Mouse (Mus musculus) hindbrain, postnatal 0 days (tissue): ENCODE data around the gene Awat1. TPM values are rescaled to one million over a fixed set of nuclear protein-coding genes. Genes with fewer than 3 reads are reported as not detected.

ENCODE experiments used
- ATAC-seq: fragments of 200-750 bp; cut with Nextera tagmentation; 2 replicates; pipeline ENCODE4 v1.8.0; 2017; ENCODE audit warnings: mild to moderate bottlenecking, moderate TSS enrichment, moderate library complexity
- DNase-seq: peaks from one replicate; pipeline ENCODE4 v3.0.0-alpha.2; 2015; ENCODE audit warnings: low spot score
- H3K27ac ChIP-seq: fragments of 300-500 bp; sonication (generic); 2 replicates; pipeline ENCODE4 v1.5.1; 2014; ENCODE audit warnings: mild to moderate bottlenecking
- H3K27me3 ChIP-seq: fragments of 300-500 bp; sonication (generic); 2 replicates; pipeline ENCODE4 v1.6.1; 2014; ENCODE audit warnings: low read length, mixed read lengths; ENCODE audit not compliant: insufficient read depth
- H3K36me3 ChIP-seq: fragments of 300-500 bp; sonication (generic); 2 replicates; pipeline ENCODE4 v1.6.1; 2014; ENCODE audit warnings: low read length, mixed read lengths; ENCODE audit not compliant: insufficient read depth
- H3K4me1 ChIP-seq: fragments of 300-500 bp; sonication (generic); 2 replicates; pipeline ENCODE4 v1.6.1; 2014; ENCODE audit warnings: antibody characterized with exemption, low read length, mixed read lengths; ENCODE audit not compliant: insufficient read depth
- H3K4me2 ChIP-seq: fragments of 300-500 bp; sonication (generic); 2 replicates; pipeline ENCODE4 v1.6.1; 2014; ENCODE audit warnings: low read depth, mild to moderate bottlenecking, low read length, moderate library complexity, mixed read lengths
- H3K4me3 ChIP-seq: fragments of 300-500 bp; sonication (generic); 2 replicates; pipeline ENCODE4 v1.5.1; 2014; ENCODE audit warnings: low read length
- H3K9ac ChIP-seq: fragments of 300-500 bp; sonication (generic); replicated peaks from 2 replicates; pipeline ENCODE4 v1.6.1; 2014; ENCODE audit warnings: mild to moderate bottlenecking, low read length, moderate library complexity, mixed read lengths
- H3K9me3 ChIP-seq: fragments of 300-500 bp; sonication (generic); 2 replicates; pipeline ENCODE4 v1.6.1; 2016; ENCODE audit warnings: low read length, mixed read lengths
- CTCF ChIP-seq: IDR thresholded peaks from 2 replicates; pipeline ENCODE4 v1.5.1; 2016; ENCODE audit warnings: antibody characterized with exemption, control low read depth, low read depth
- WGBS: fragments of 180-500 bp; shearing (Covaris S2); extraction: QIAGEN DNeasy Blood & Tissue Kit; methylation state at CpG from one replicate; pipeline ENCODE4 v1.1.7; 2014; 5-methylcytosine and 5-hydroxymethylcytosine counted together
- polyA plus RNA-seq: library from polyadenylated mRNA; unstranded; fragments of >200 nt; fragmentation: Nextera tagmentation; extraction: Ambion mirVana; gene quantifications from 2 replicates; pipeline ENCODE4 v1.2.1, GENCODE M21; 2015
- total RNA-seq: library from RNA; depleted of rRNA; stranded (reverse); fragments of >200 nt; gene quantifications from 2 replicates; pipeline ENCODE4 v1.2.3, GENCODE M21; 2014; rRNA removed

Gene Awat1
- total RNA-seq (not detected in 2 replicates), polyA plus RNA-seq (not detected in 2 replicates)

DNA sequence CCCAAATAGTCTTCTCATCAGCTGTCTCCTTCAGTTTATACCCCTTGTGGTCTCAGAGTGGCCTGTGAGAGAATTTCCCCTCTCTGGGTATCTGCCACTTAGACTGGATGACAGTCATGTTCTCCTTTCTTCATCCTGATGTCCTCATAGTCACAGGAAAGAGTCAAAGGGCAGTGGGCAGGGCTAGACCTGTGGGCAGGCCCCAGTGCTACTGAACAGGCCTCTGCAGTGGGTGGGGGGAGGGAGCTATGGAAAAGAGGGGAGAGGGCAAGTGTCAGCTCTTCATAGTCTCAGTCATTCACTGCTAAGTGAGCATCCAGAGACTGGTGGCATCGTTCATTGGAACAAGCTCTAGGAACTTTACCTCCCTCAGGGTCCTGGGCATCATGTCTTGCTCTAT lies at the start of gene Awat1:
Gene Awat1 (plus strand): TSS at position 301 of the 400 bp plus-strand sequence.
- H3K9ac ChIP-seq = no peak within 1 kb of the TSS
- no peak within 1 kb of the TSS for H3K4me3 ChIP-seq
- 59% methylated on average over 1 of the region's 1 CpGs for WGBS
- no peak within 1 kb of the TSS for H3K4me2 ChIP-seq
- TF ChIP-seq CTCF = no peak
- no peaks in the 10 kb centered on the region for H3K36me3 ChIP-seq
- ATAC-seq = no peak
- no peaks in the 10 kb centered on the region for H3K9me3 ChIP-seq
- H3K4me1 ChIP-seq = no peaks in the 10 kb centered on the region
- no peaks in the 10 kb centered on the region; the same call in 1 of the 2 replicates for H3K27me3 ChIP-seq
- H3K27ac ChIP-seq = no peak within 1 kb of the TSS
- no peak for DNase-seq

DNA sequence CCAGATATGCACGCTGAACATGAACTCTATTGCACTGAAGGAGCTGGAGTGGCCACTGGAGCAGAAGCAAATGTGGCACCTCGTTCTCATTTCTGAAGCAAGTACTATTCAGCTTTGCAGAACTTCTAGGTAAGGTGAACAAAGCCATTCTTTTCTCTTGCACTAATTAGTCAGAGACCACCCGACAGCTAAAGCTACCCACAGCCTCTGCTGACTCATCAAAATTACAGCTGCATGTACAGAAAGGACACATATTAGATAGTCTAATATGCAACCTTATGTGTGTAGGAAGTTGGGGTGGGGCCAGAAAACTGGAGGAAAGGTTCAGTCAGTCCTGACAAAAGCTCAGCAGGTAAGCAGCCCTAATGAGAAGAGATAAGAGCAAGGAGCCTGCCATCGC lies 47.6 kb upstream of the Awat1 start, which contains the start of gene Dgat2l6:
Gene Dgat2l6 (plus strand): TSS at position 368 of the 400 bp plus-strand sequence.
- no peak for DNase-seq
- 82% methylated on average over 4 of the region's 4 CpGs for WGBS
- Histone ChIP-seq H3K4me2 (no peak within 1 kb of the TSS), H3K36me3 (no peaks in the 10 kb centered on the region), H3K27me3 (no peaks in the 10 kb centered on the region), H3K9me3 (no peaks in the 10 kb centered on the region), H3K4me3 (no peak within 1 kb of the TSS), H3K9ac (no peak within 1 kb of the TSS), H3K27ac (no peak within 1 kb of the TSS), H3K4me1 (no peaks in the 10 kb centered on the region)
- no peak for TF ChIP-seq CTCF
- no peak for ATAC-seq

DNA sequence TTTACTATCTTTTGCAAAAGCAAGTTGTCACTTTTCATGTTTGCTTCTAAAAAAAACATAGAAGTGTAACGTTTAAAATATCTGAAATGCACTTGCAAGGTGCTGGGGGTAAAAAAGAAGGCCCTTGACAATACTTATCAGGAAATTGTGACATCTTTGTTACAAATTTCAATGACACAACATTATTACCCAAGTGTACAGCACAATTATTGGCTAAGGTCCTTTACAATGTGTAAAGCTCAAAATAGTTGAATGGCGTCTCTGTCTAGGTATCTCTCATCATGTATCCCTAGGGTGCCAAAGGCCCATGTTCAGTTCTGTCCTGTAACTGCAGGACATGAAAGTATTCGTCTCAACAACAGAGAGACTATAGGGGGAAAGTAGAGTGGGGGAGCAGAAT lies 16.0 kb upstream of the Awat1 start:
- no peak for DNase-seq
- no peak for TF ChIP-seq CTCF
- no peaks in the 10 kb centered on the region for H3K36me3 ChIP-seq
- no peak overlapping the region for H3K27ac ChIP-seq
- no peak overlapping the region for H3K4me3 ChIP-seq
- H3K4me1 ChIP-seq = no peaks in the 10 kb centered on the region
- WGBS = 81% methylated on average over 3 of the region's 3 CpGs
- H3K27me3 ChIP-seq = no peaks in the 10 kb centered on the region
- no peak for ATAC-seq
- H3K4me2 ChIP-seq = no peak overlapping the region
- no peaks in the 10 kb centered on the region for H3K9me3 ChIP-seq
- no peak overlapping the region for H3K9ac ChIP-seq

DNA sequence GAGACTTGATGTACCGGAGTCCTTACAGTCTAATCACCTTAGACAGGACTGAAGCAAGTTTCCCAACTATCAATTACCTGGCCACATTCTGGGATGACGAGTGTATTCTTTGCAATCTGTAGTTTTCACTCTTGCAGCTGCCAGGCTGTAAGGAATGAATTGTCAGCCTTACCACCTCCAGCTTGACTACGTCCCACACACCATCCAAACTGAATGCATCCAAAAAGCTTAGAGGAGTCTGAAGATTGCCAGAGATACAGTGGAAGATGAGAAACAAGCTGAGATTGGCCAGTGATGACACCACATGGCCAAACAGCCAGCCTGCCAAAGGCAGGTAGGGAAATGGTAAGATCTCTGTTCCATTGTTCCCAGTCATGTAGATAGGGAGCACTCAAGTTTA lies 6.4 kb upstream of the Awat1 start:
- no peaks in the 10 kb centered on the region for H3K9me3 ChIP-seq
- WGBS = 82% methylated on average over 3 of the region's 3 CpGs
- no peaks in the 10 kb centered on the region for H3K36me3 ChIP-seq
- H3K4me3 ChIP-seq = no peak overlapping the region
- DNase-seq = no peak
- no peak overlapping the region for H3K9ac ChIP-seq
- H3K4me2 ChIP-seq = no peak overlapping the region
- no peak overlapping the region for H3K27ac ChIP-seq
- H3K4me1 ChIP-seq = no peaks in the 10 kb centered on the region
- no peaks in the 10 kb centered on the region for H3K27me3 ChIP-seq
- no peak for ATAC-seq
- no peak for TF ChIP-seq CTCF

DNA sequence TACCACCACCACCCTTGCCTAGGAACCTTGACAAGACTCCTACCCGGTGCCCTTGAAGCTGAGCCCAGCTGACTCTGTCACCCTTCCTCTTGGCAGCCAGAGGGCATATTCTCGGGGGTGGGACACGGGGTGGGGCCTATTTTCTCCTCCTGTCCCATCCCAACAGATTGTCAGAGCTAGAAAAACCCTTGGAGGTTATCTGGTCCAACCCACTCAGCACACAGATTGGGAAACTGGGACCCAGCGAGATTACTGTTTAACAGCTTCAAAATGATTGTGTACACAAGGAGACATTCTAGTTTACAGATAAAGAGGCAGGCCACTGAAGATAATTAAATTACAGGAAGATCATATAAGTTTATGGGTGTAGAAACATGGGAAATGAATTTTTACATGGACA lies 22.7 kb downstream of the Awat1 start, which contains the start of gene P2ry4:
Gene P2ry4 (minus strand): TSS at position 79 of the 400 bp plus-strand sequence.
- WGBS = 67% methylated on average over 4 of the region's 4 CpGs
- ATAC-seq = no peak
- no peak within 1 kb of the TSS for H3K9ac ChIP-seq

DNA sequence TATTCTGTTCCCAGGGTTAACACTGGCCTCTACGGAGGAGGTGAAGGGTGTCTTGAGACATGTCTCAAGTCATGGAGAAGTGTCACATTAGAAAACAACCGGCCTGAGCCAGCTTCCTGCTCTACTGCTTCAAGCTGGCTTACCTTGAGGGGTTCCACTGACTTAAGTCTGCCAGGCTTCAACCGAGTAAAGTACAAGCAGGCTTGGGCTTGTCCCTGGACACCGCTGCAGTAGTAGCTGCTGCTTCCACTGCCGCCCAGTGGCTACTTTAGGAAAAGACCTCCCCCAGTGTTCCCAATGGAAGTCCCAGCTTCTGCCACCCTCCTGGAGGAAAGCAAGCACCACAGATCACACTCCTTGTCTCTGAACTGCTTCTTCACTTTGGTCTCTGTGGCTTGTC lies 25.4 kb downstream of the Awat1 start:
- Histone ChIP-seq H3K36me3 (no peaks in the 10 kb centered on the region), H3K27me3 (no peaks in the 10 kb centered on the region), H3K4me1 (no peaks in the 10 kb centered on the region), H3K27ac (no peak overlapping the region), H3K4me3 (no peak overlapping the region), H3K4me2 (no peak overlapping the region), H3K9me3 (no peaks in the 10 kb centered on the region), H3K9ac (no peak overlapping the region)
- ATAC-seq (0 out of 2 replicates have a peak, but pooled peaks have one; percentile 38), DNase-seq (peak; percentile 61)
- TF ChIP-seq CTCF = peak; percentile 61
- 28% methylated on average over 5 of the region's 5 CpGs for WGBS

More for the DNA sequence above, 22.7 kb downstream of the Awat1 start, which contains the start of gene P2ry4:
- H3K27me3 ChIP-seq = no peaks in the 10 kb centered on the region
- H3K27ac ChIP-seq = no peak within 1 kb of the TSS
- no peak for TF ChIP-seq CTCF
- H3K4me2 ChIP-seq = no peak within 1 kb of the TSS
- no peaks in the 10 kb centered on the region for H3K36me3 ChIP-seq
- no peaks in the 10 kb centered on the region for H3K4me1 ChIP-seq
- H3K4me3 ChIP-seq = no peak within 1 kb of the TSS
- H3K9me3 ChIP-seq = no peaks in the 10 kb centered on the region
- no peak for DNase-seq

DNA sequence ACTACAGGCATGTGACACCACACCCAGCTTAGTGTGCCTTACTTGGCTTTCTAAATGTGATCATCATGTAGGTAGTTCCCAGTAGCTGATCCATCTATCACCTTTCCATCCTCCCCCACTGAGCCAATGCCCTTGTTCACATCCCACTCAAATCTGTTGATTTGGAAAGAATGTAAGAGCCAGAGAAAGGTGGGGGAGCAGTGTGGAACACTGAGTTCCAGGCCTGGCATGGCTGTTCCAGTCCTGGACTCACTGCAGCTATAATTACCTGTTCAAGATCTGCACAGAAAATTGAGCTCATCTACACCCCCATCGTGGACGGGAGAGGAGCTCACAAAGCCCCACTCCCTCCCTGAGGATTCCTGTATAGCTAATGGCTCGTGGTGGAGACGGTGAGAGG lies 27.7 kb downstream of the Awat1 start:
- Histone ChIP-seq H3K9me3 (no peaks in the 10 kb centered on the region), H3K4me1 (no peaks in the 10 kb centered on the region), H3K4me2 (no peak overlapping the region), H3K36me3 (no peaks in the 10 kb centered on the region), H3K27me3 (no peaks in the 10 kb centered on the region), H3K9ac (no peak overlapping the region), H3K27ac (no peak overlapping the region), H3K4me3 (no peak overlapping the region)
- DNase-seq (no peak), ATAC-seq (no peak)
- WGBS = 67% methylated on average over 4 of the region's 4 CpGs
- no peak for TF ChIP-seq CTCF
